Mouse (Mus musculus): ENCODE measurements around the gene Igfbpl1. TPM values are rescaled to one million over a fixed set of nuclear protein-coding genes. Genes with fewer than 3 reads are reported as not detected.

Igfbpl1 gene
- polyA plus RNA-seq, 1 experiment from 2014 or later, result 57.0 TPM

GRCm38 (mm10) chr4:45846263-45846662 lies 19.5 kb upstream of the Igfbpl1 start:
- Histone ChIP-seq H3K27me3 (replicated peaks) (no peaks in the 10 kb centered on the region), H3K9me3 (no peaks in the 10 kb centered on the region), H3K4me2 (no peak overlapping the region), H3K4me1 (no peaks in the 10 kb centered on the region), H3K36me3 (replicated peaks) (no peaks in the 10 kb centered on the region), H3K4me3 (no peak overlapping the region), H3K27ac (no peak overlapping the region), H3K9ac (no peak overlapping the region)
- ATAC-seq (replicated peaks), result no peak
- WGBS, result 93% methylated on average over 2 of the region's 2 CpGs

- Histone ChIP-seq H3K27ac (no peak overlapping the region), H3K27me3 (replicated peaks) (no peaks in the 10 kb centered on the region), H3K36me3 (replicated peaks) (no peaks in the 10 kb centered on the region), H3K9ac (no peak overlapping the region), H3K4me1 (no peaks in the 10 kb centered on the region), H3K9me3 (no peaks in the 10 kb centered on the region), H3K4me3 (no peak overlapping the region), H3K4me2 (no peak overlapping the region)
- ATAC-seq (replicated peaks), result 0 out of 2 replicates have a peak, but pooled peaks have one; percentile 20
- WGBS, result 42% methylated on average over 14 of the region's 14 CpGs
Measured at GRCm38 (mm10) chr4:45844355-45844754, 17.6 kb upstream of the Igfbpl1 start.

- Histone ChIP-seq H3K4me1 (peaks cover 31% of the 10 kb centered on the region), H3K27ac (no peak overlapping the region), H3K9ac (no peak overlapping the region), H3K4me2 (no peak overlapping the region), H3K9me3 (no peaks in the 10 kb centered on the region), H3K36me3 (replicated peaks) (no peaks in the 10 kb centered on the region), H3K27me3 (replicated peaks) (no peaks in the 10 kb centered on the region), H3K4me3 (no peak overlapping the region)
- no peak for ATAC-seq (replicated peaks)
- 42% methylated on average over 5 of the region's 5 CpGs for WGBS
Measured at GRCm38 (mm10) chr4:45833461-45833860, 6.7 kb upstream of the Igfbpl1 start.

GRCm38 (mm10) chr4:45831996-45832395 lies 5.3 kb upstream of the Igfbpl1 start:
- H3K27ac ChIP-seq, result peak overlapping the region; percentile 83; the same call in 1 of the 2 replicates

GRCm38 (mm10) chr4:45829907-45830759 lies 3.4 kb upstream of the Igfbpl1 start:
- H3K4me3 ChIP-seq, result no peak overlapping the region
- no peaks in the 10 kb centered on the region for H3K9me3 ChIP-seq
- H3K36me3 ChIP-seq (replicated peaks), result no peaks in the 10 kb centered on the region
- 0 out of 2 replicates have a peak overlapping the region, but pooled peaks have one; percentile 9 for H3K4me2 ChIP-seq
- H3K27me3 ChIP-seq (replicated peaks), result peaks cover 6% of the 10 kb centered on the region; the same call in 1 of the 2 replicates
- peak; percentile 32; the same call in 1 of the 2 replicates for ATAC-seq (replicated peaks)
- 15% methylated on average over 13 of the region's 13 CpGs for WGBS
- H3K4me1 ChIP-seq, result peaks cover 51% of the 10 kb centered on the region
- no peak overlapping the region for H3K9ac ChIP-seq
- peak overlapping the region; percentile 83 for H3K27ac ChIP-seq

More at GRCm38 (mm10) chr4:45831996-45832395, 5.3 kb upstream of the Igfbpl1 start:
- H3K9me3 ChIP-seq, result no peaks in the 10 kb centered on the region
- 62% methylated on average over 7 of the region's 7 CpGs for WGBS
- H3K27me3 ChIP-seq (replicated peaks), result 0 out of 2 replicates have a peak, but pooled peaks cover 3% of the 10 kb centered on the region
- H3K4me2 ChIP-seq, result no peak overlapping the region
- no peak overlapping the region for H3K4me3 ChIP-seq
- no peak overlapping the region for H3K9ac ChIP-seq
- H3K4me1 ChIP-seq, result peaks cover 36% of the 10 kb centered on the region
- ATAC-seq (replicated peaks), result no peak
- H3K36me3 ChIP-seq (replicated peaks), result no peaks in the 10 kb centered on the region

GRCm38 (mm10) chr4:45824761-45825556 lies 1.8 kb downstream of the Igfbpl1 start:
- H3K27me3 ChIP-seq (replicated peaks), result peaks cover 6% of the 10 kb centered on the region; the same call in 1 of the 2 replicates
- peak overlapping the region; percentile 61 for H3K4me2 ChIP-seq
- H3K27ac ChIP-seq, result peak overlapping the region; percentile 92
- peak overlapping the region; percentile 60 for H3K9ac ChIP-seq
- H3K9me3 ChIP-seq, result no peaks in the 10 kb centered on the region
- no peak for ATAC-seq (replicated peaks)
- peaks cover 75% of the 10 kb centered on the region for H3K4me1 ChIP-seq
- no peaks in the 10 kb centered on the region for H3K36me3 ChIP-seq (replicated peaks)
- 22% methylated on average over 14 of the region's 14 CpGs for WGBS
- peak overlapping the region; percentile 54 for H3K4me3 ChIP-seq

- H3K27me3 ChIP-seq (replicated peaks), result peaks cover 6% of the 10 kb centered on the region; the same call in 1 of the 2 replicates
- H3K9ac ChIP-seq, result peak overlapping the region; percentile 60
- H3K4me2 ChIP-seq, result peak overlapping the region; percentile 61
- H3K27ac ChIP-seq, result peak overlapping the region; percentile 92
- H3K4me1 ChIP-seq, result peaks cover 76% of the 10 kb centered on the region
- H3K9me3 ChIP-seq, result no peaks in the 10 kb centered on the region
- WGBS, result 4% methylated on average over 10 of the region's 10 CpGs
- H3K4me3 ChIP-seq, result peak overlapping the region; percentile 54
- peak; percentile 46 for ATAC-seq (replicated peaks)
- H3K36me3 ChIP-seq (replicated peaks), result no peaks in the 10 kb centered on the region
Measured at GRCm38 (mm10) chr4:45824049-45824760, 2.5 kb downstream of the Igfbpl1 start.

- Histone ChIP-seq H3K9ac (peak overlapping the region; percentile 60; the same call in 1 of the 2 replicates), H3K4me1 (peaks cover 88% of the 10 kb centered on the region), H3K4me3 (peak overlapping the region; percentile 54), H3K36me3 (replicated peaks) (no peaks in the 10 kb centered on the region), H3K9me3 (no peaks in the 10 kb centered on the region), H3K27ac (peak overlapping the region; percentile 92), H3K27me3 (replicated peaks) (peaks cover 6% of the 10 kb centered on the region; the same call in 1 of the 2 replicates), H3K4me2 (peak overlapping the region; percentile 61)
- WGBS, result 8% methylated on average over 11 of the region's 11 CpGs
- peak; percentile 55 for ATAC-seq (replicated peaks)
Measured at GRCm38 (mm10) chr4:45822781-45823575, 3.7 kb downstream of the Igfbpl1 start.

GRCm38 (mm10) chr4:45821995-45822394 lies 4.7 kb downstream of the Igfbpl1 start:
- ATAC-seq (replicated peaks), result no peak

GRCm38 (mm10) chr4:45820074-45820830 lies 6.5 kb downstream of the Igfbpl1 start:
- Histone ChIP-seq H3K9ac (no peak overlapping the region; the same call in 1 of the 2 replicates), H3K9me3 (no peaks in the 10 kb centered on the region), H3K4me1 (peaks cover 84% of the 10 kb centered on the region), H3K4me2 (peak overlapping the region; percentile 43), H3K27ac (peak overlapping the region; percentile 88), H3K4me3 (peak overlapping the region; percentile 16), H3K36me3 (replicated peaks) (no peaks in the 10 kb centered on the region), H3K27me3 (replicated peaks) (no peaks in the 10 kb centered on the region)
- WGBS, result 41% methylated on average over 8 of the region's 8 CpGs
- no peak for ATAC-seq (replicated peaks)

More at GRCm38 (mm10) chr4:45821995-45822394, 4.7 kb downstream of the Igfbpl1 start:
- H3K9ac ChIP-seq, result no peak overlapping the region
- H3K27ac ChIP-seq, result peak overlapping the region; percentile 92
- H3K9me3 ChIP-seq, result no peaks in the 10 kb centered on the region
- no peak overlapping the region for H3K4me2 ChIP-seq
- H3K4me1 ChIP-seq, result peaks cover 85% of the 10 kb centered on the region
- H3K4me3 ChIP-seq, result no peak overlapping the region
- H3K36me3 ChIP-seq (replicated peaks), result no peaks in the 10 kb centered on the region
- 26% methylated on average over 3 of the region's 3 CpGs for WGBS
- H3K27me3 ChIP-seq (replicated peaks), result peaks cover 3% of the 10 kb centered on the region; the same call in 1 of the 2 replicates
